Mouse (Mus musculus) limb, embryonic 10.5 days (tissue): ENCODE results near the gene Cyp2c68. TPM values are rescaled to one million over a fixed set of nuclear protein-coding genes. Genes with fewer than 3 reads are reported as not detected.
"Not testable (repeated sequence)": the region's sequence is repeated elsewhere in the genome, so short reads cannot be mapped to it uniquely, and the experiment has no call there.

Source experiments
- DNase-seq: peaks from one replicate; pipeline ENCODE4 v3.0.0-alpha.2; 2017; ENCODE audit warnings: low spot score
- H3K27ac ChIP-seq: fragments of 300-500 bp; sonication (generic); 2 replicates; pipeline ENCODE4 v1.5.1; 2016; ENCODE audit warnings: mild to moderate bottlenecking
- H3K27me3 ChIP-seq: fragments of 300-500 bp; sonication (generic); 2 replicates; pipeline ENCODE4 v1.6.1; 2016; ENCODE audit warnings: low read depth, mild to moderate bottlenecking; ENCODE audit not compliant: poor library complexity, severe bottlenecking
- H3K36me3 ChIP-seq: fragments of 300-500 bp; sonication (generic); 2 replicates; pipeline ENCODE4 v1.6.1; 2016; ENCODE audit warnings: mild to moderate bottlenecking, moderate library complexity
- H3K4me1 ChIP-seq: fragments of 300-500 bp; sonication (generic); 2 replicates; pipeline ENCODE4 v1.6.1; 2016
- H3K4me3 ChIP-seq: fragments of 300-500 bp; sonication (generic); 2 replicates; pipeline ENCODE4 v1.5.1; 2016; ENCODE audit warnings: mild to moderate bottlenecking, moderate library complexity
- H3K9me3 ChIP-seq: fragments of 300-500 bp; sonication (generic); replicated peaks from 2 replicates; pipeline ENCODE4 v1.6.1; 2016; ENCODE audit warnings: mild to moderate bottlenecking
- WGBS: fragments of 180-500 bp; shearing (Covaris S2); methylation state at CpG from one replicate; pipeline ENCODE4 v1.1.7; 2016; 5-methylcytosine and 5-hydroxymethylcytosine counted together
- polyA plus RNA-seq: library from polyadenylated mRNA; unstranded; fragments of >200 nt; fragmentation: Nextera tagmentation; extraction: Ambion mirVana; gene quantifications from 2 replicates; pipeline ENCODE4 v1.2.1, GENCODE M21; 2016

Gene Cyp2c68
- polyA plus RNA-seq, result not detected in 2 replicates

GRCm38 (mm10) chr19:39740920-39741319 lies at the start of gene Cyp2c68:
Gene Cyp2c68, minus strand, starts transcription at chr19:39741054.
- Histone ChIP-seq H3K4me3 (no peak within 1 kb of the TSS), H3K4me1 (no peaks in the 10 kb centered on the region), H3K9me3 (no peaks in the 10 kb centered on the region), H3K36me3 (no peaks in the 10 kb centered on the region), H3K27me3 (no peaks in the 10 kb centered on the region), H3K27ac (no peak within 1 kb of the TSS)
- 94% methylated on average over 2 of the region's 2 CpGs for WGBS
- DNase-seq, result no peak

DNA sequence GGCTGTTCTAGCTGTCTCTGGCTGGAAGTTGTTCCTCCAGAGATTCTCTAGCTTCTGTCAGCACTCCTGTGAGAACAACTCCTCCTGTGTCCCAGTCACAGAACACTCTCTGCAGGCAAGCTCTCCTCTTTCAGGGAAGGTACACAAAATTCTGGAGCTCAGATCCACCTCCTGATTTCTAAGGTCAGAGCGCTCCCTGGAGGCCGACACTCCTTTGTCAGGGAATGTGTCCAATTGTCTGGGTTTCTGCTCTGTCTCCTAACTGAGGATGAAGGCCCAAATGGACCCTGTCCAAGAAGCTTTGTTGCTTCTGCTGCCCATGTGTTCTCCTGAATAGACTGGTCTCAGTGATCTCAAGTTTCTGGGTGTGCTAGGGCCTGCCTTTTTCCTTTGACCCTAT lies 44.6 kb upstream of the Cyp2c68 start:
- not testable (repeated sequence) for H3K27ac ChIP-seq, H3K9me3 ChIP-seq, H3K36me3 ChIP-seq, H3K4me3 ChIP-seq, DNase-seq, H3K27me3 ChIP-seq, H3K4me1 ChIP-seq
- WGBS, result 75% methylated on average over 2 of the region's 2 CpGs

DNA sequence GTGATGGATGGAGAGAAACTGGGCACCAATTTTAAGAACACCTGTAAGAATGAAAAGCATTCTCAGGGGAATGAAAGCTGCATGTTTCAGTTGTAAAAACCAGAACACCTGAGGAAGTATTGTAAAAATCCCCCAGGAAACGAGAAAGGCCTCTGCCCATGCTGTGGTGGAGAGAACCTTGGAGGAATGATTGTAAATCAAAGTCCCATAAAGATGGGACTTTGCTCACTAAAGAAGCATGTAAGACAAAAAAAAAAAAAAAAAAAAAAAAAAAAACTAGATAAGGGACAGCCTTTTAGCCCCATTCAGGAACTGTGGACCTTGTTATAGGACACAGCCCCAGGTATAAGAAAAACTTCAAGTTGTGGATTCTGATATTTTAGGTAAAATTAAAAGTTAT lies 4.5 kb upstream of the Cyp2c68 start:
- H3K9me3 ChIP-seq, result no peaks in the 10 kb centered on the region
- H3K27ac ChIP-seq, result no peak overlapping the region
- WGBS, result 60% methylated on average over 1 of the region's 1 CpGs

DNA sequence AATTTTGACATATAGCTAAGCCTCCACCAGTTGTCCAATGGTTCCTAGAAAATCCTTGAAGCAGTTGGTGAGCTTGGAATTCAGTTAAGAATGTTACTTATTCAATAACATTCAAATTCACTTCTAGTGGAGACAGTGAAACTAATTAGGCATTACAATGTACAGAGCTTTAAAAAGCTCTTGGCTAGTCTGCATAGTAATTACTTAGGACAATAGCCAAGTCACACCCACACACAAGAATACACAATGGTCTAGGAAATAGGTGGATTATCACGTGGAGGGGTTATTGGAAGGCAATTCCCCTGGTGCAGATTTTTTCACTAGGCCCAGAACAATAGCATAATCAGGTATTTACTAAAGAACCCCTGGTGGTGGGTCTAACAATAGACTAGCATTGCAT lies 3.5 kb upstream of the Cyp2c68 start:
- H3K4me3 ChIP-seq, H3K36me3 ChIP-seq, H3K9me3 ChIP-seq, H3K27me3 ChIP-seq, DNase-seq, H3K27ac ChIP-seq, H3K4me1 ChIP-seq: not testable (repeated sequence)
- WGBS, result 63% methylated on average over 1 of the region's 1 CpGs

More for the DNA sequence above, 4.5 kb upstream of the Cyp2c68 start:
- Histone ChIP-seq H3K4me3 (no peak overlapping the region), H3K27me3 (no peaks in the 10 kb centered on the region), H3K4me1 (no peaks in the 10 kb centered on the region), H3K36me3 (no peaks in the 10 kb centered on the region)
- DNase-seq, result no peak

DNA sequence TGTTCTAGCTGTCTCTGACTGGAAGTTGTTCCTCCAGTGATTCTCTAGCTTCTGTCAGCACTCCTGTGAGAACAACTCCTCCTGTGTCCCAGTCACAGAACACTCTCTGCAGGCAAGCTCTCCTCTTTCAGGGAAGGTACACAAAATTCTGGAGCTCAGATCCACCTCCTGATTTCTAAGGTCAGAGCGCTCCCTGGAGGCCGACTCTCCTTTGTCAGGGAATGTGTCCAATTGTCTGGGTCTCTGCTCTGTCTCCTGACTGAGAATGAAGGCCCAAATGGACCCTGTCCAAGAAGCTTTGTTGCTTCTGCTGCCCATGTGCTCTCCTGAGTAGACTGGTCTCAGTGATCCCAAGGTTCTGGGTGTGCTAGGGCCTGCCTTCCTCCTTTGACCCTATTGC lies 29.7 kb downstream of the Cyp2c68 start:
- H3K27me3 ChIP-seq, H3K4me1 ChIP-seq, H3K4me3 ChIP-seq, H3K9me3 ChIP-seq, DNase-seq, H3K36me3 ChIP-seq, H3K27ac ChIP-seq: not testable (repeated sequence)
- WGBS, result 82% methylated on average over 2 of the region's 2 CpGs

DNA sequence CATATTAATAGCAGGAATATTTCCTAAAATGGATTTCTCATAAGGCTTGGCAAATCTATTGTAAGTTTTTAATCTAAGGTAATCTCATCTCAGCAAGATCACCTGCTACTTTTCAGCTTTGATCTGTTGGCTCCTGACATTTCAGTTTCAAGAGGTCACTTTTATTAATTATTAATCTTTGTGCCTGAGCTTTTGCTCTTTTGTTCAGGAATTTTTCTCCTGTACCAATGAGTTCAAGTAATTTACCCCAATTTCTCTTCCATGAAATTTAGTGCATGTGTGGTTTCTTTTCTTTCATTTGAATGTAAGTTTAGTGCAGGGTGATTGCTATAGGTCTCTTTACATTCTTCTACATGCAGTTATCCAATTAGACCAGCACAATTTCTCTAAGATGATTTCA lies 75.2 kb downstream of the Cyp2c68 start:
- H3K27me3 ChIP-seq, H3K27ac ChIP-seq, H3K4me1 ChIP-seq, H3K36me3 ChIP-seq, H3K4me3 ChIP-seq, H3K9me3 ChIP-seq, DNase-seq: not testable (repeated sequence)

DNA sequence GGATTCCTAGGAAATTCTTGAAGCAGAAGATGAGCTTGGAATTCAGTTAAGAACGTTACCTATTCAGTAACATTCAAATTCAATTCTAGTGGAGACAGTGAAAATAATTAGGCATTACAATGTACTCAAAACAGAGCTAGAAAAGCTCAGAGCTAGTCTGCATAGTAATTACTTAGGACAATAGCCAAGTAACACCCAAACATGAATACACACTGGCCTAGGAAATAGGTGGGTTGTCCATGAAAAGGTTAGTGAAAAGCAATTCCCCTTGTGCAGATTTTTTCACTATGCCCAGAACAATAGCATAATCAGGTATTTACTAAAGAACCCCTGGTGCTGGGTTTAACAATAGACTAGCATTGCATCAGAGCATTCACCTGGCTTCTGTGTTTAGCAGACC lies 88.5 kb downstream of the Cyp2c68 start:
- H3K9me3 ChIP-seq, result peaks cover 2% of the 10 kb centered on the region; the same call in 1 of the 2 replicates
- DNase-seq, result no peak
- 66% methylated on average over 1 of the region's 1 CpGs for WGBS

GRCm38 (mm10) chr19:39648938-39649337 lies 91.9 kb downstream of the Cyp2c68 start, which contains the start of gene Cyp2c67:
Gene Cyp2c67, minus strand, starts transcription at chr19:39649051.
- Histone ChIP-seq H3K9me3 (peaks cover 3% of the 10 kb centered on the region; the same call in 1 of the 2 replicates), H3K27ac (no peak within 1 kb of the TSS), H3K27me3 (no peaks in the 10 kb centered on the region), H3K36me3 (no peaks in the 10 kb centered on the region), H3K4me3 (no peak within 1 kb of the TSS), H3K4me1 (no peaks in the 10 kb centered on the region)
- WGBS, result 91% methylated on average over 1 of the region's 1 CpGs
- DNase-seq, result no peak

More for the DNA sequence above, 88.5 kb downstream of the Cyp2c68 start:
- Histone ChIP-seq H3K4me3 (no peak overlapping the region), H3K27me3 (no peaks in the 10 kb centered on the region), H3K36me3 (no peaks in the 10 kb centered on the region), H3K27ac (no peak overlapping the region), H3K4me1 (no peaks in the 10 kb centered on the region)

DNA sequence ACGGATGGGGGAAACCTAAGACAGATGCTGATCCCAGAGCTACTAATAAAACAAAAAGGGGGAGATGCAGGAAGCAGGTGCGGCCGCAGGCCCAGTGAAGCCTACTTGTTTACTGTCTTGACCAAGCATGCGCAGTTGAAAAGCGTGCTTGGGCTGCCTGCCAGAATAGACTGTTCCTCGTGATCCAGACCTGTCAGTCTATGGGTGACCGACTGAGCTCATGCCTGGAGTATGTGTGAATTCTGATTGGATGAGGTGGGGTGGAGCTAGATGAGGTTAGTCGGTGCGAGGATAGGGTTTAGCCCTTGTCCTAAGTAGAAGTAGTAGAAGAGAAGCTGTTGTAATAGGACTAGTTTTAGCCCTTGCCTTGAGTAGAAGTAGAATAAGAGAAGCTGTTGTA lies 93.3 kb downstream of the Cyp2c68 start:
- no peaks in the 10 kb centered on the region for H3K4me1 ChIP-seq
- H3K27me3 ChIP-seq, result no peaks in the 10 kb centered on the region
- H3K4me3 ChIP-seq, result no peak overlapping the region
- no peak for DNase-seq
- H3K36me3 ChIP-seq, result no peaks in the 10 kb centered on the region
- H3K27ac ChIP-seq, result no peak overlapping the region
- 93% methylated on average over 9 of the region's 9 CpGs for WGBS
- H3K9me3 ChIP-seq, result peaks cover 3% of the 10 kb centered on the region; the same call in 1 of the 2 replicates

GRCm38 (mm10) chr19:39644551-39644950 lies 96.3 kb downstream of the Cyp2c68 start:
- not testable (repeated sequence) for H3K9me3 ChIP-seq, H3K4me1 ChIP-seq, DNase-seq, H3K36me3 ChIP-seq, H3K27me3 ChIP-seq, H3K27ac ChIP-seq, H3K4me3 ChIP-seq
- WGBS, result 90% methylated on average over 7 of the region's 7 CpGs

Other genes starting within 250 kb of the Cyp2c68 start
- gene Cyp2c39, start 230.2 kb downstream of the Cyp2c68 start, polyA plus RNA-seq, result not detected in 2 replicates
- gene Cyp2c67, start 92.0 kb downstream of the Cyp2c68 start, polyA plus RNA-seq, result not detected in 2 replicates
- gene Cyp2c40, start 71.8 kb upstream of the Cyp2c68 start, polyA plus RNA-seq, result not detected in 2 replicates
- not detected in 2 replicates for gene Cyp2c69, start 145.7 kb upstream of the Cyp2c68 start, polyA plus RNA-seq